Mouse (Mus musculus) thymus, adult 2 months (tissue): ENCODE data around the gene Capn2.

Experiments
- CTCF ChIP-seq: fragments of 200-500 bp; IDR thresholded peaks from 2 replicates; pipeline ENCODE4 v1.5.1; 2012; ENCODE audit warnings: mild to moderate bottlenecking, control low read depth, low read length, moderate library complexity, borderline replicate concordance; ENCODE audit not compliant: control insufficient read depth, poor library complexity, insufficient read depth; ENCODE audit errors: extremely low read depth
- POLR2A ChIP-seq: fragments of 200-500 bp; IDR thresholded peaks from 2 replicates; pipeline ENCODE4 v1.6.1; 2012; ENCODE audit warnings: mild to moderate bottlenecking, low read length, control low read depth, moderate library complexity; ENCODE audit not compliant: control insufficient read depth, poor library complexity, insufficient read depth; ENCODE audit errors: extremely low read depth

GRCm38 (mm10) chr1:182482991-182483909 is 34.2 kb downstream of the Capn2 start:
- TF ChIP-seq CTCF, result no peak
- no peak for TF ChIP-seq POLR2A
